Mouse (Mus musculus): ENCODE results near the gene Gm14444.
"Not testable (repeated sequence)": the region's sequence is repeated elsewhere in the genome, so short reads cannot be mapped to it uniquely, and the experiment has no call there.

The Gm14444 gene

DNA sequence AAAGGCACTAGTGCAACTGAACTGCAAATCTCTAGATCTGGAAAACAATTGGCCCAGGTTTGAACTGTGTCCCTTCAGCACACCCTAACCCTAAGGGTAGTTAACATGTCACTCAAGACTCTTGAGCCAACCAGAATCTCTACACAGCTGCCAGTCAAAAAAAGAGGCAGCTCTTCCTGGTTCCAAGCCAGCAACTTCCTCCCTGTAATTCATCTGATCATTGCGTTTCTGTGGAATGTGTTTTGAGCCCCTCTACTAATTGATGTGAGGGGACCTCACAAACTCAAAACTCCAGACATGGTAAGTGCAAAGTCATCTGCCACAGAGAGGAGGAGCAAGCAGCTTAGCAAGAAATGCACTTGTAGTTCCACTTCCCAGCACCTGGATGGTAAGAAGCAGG lies at the start of gene Gm14444:
TSS of gene Gm14444 (plus strand) at position 220 of the 400 bp plus-strand sequence.
- not testable (repeated sequence) for DNase-seq (ENCODE audit: low spot score in 2 of 2)

DNA sequence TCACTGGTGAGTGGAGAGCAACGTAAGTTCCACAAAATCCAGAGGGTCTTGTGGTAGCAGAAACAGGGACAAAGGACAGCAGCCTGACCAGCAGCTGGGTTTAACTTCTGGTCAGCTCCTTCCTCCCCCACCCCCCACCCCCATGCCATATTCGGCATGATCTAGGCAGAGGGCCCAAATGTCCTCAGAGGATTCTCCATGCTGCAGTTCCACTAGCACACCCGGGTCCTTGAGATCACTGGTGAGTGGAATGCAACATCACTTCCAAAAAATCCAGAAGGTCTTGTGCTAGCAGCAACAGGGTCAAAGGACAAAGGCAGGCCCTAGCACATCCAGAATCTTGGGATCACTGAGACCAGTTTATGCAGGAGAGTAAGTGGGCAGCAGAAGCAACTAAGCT lies 44.6 kb upstream of the Gm14444 start:
- DNase-seq (ENCODE audit: low spot score in 2 of 2): not testable (repeated sequence)

DNA sequence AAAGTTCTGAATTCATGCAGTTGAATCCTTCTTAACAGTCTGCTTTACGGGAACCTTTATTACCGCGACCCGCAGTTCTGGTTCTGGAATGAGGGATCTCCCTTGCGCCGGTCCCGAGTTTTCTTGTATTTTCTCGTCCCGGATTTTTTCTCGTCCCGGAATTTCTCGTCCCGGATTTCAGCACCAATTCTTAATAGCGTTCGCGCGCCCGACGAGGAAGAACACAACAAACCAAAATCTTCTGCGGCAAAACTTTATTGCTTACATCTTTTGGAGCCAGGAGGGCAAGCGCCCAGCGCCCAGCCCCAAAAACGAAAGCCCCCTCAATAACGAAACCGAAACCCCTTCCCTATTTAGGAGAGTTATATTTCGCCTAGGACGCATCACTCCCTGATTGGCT lies 34.2 kb downstream of the Gm14444 start:
- DNase-seq (ENCODE audit: low spot score in 2 of 2): not testable (repeated sequence)

DNA sequence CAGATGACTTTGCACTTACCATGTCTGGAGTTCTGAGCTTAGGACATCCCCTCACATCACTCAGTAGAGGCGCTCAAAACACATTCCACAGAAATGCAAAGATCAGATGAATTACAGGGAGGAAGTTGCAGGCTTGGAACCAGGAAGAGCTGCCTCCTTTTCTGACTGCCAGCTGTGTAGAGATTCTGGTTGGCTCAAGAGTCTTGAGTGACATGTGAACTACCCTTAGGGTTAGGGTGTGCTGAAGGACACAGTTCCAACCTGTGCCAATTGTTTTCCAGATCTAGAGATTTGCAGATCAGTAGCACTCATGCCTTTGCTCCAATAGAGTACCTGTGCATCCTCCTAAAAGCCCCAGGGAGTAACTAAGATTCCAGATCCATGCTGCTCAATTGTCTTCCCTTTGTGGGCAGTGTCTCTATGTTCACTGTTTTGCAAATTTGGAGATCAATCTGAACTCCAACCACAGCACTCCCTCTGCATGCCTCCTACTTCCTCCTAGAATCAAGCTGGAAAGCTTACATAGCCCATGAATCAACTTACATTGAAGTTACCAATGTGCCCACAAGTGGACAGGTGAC lies 57.7 kb downstream of the Gm14444 start, which contains the start of gene Gm14393:
TSS of gene Gm14393 (minus strand) at position 101 of the 581 bp plus-strand sequence.
- DNase-seq (ENCODE audit: low spot score in 2 of 2): not testable (repeated sequence)
